Mouse (Mus musculus) T-helper 1 cell (primary cell): Measurements from ENCODE around the gene Zmat1.
"Not testable (repeated sequence)": the region's sequence is repeated elsewhere in the genome, so short reads cannot be mapped to it uniquely, and the experiment has no call there.

Source experiments
- in situ Hi-C: fragments of 300-600 bp; cut with MboI, MseI; formaldehyde crosslinking; loops from one replicate; pipeline ENCODE4 v1.15.1; 2025; ENCODE audit warnings: high pct_unique_total_duplicates

The Zmat1 gene

GRCm38 (mm10) chrX:135008720-135009470 is at the start of gene Zmat1:
Gene Zmat1 (minus strand): TSS chrX:135009209.
- in situ Hi-C loops = no loop called here

DNA sequence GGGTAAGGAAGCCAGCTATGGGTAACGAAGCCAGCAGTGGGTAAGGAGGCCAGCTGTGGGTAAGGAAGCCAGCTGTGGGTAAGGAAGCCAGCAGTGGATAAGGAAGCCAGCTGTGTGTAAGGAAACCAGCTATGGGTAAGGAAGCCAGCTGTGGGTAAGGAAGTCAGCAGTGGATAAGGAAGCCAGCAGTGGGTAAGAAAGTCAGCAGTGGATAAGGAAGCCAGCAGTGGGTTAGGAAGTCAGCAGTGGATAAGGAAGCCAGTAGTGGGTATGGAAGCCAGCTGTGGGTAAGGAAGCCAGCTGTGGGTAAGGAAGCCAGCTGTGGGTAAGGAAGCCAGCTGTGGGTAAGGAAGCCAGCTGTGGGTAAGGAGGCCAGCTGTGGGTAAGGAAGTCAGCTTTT is 44.9 kb upstream of the Zmat1 start:
- in situ Hi-C loops = not testable (repeated sequence)

- in situ Hi-C loops = no loop called here
Measured at GRCm38 (mm10) chrX:135035962-135036375, 27.0 kb upstream of the Zmat1 start.

- in situ Hi-C loops = no loop called here
Measured at GRCm38 (mm10) chrX:135025135-135025534, 16.1 kb upstream of the Zmat1 start.

GRCm38 (mm10) chrX:135011381-135011780 is 2.4 kb upstream of the Zmat1 start:
- in situ Hi-C loops = no loop called here

- in situ Hi-C loops = no loop called here
Measured at GRCm38 (mm10) chrX:135009471-135009815, 434 bp upstream of the Zmat1 start.

DNA sequence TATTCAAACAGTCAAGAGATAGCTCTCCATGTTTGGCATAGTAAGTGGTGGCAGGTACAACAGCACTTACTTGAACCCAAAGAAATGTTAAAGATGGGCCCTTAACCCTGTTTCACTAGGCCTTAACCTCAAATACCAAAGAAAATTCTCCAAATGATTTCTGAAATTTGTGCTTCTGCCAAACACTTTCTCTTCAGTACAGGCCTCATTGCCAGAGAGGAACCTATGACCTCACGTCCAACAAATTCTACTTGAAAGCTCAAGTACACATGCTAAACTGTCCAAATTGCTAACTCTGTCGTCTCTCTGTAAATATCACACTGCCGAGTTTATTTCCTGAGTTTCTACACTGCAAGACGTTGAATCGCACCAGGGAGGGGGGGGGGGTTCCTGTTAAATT is 988 bp downstream of the Zmat1 start:
- in situ Hi-C loops = no loop called here

DNA sequence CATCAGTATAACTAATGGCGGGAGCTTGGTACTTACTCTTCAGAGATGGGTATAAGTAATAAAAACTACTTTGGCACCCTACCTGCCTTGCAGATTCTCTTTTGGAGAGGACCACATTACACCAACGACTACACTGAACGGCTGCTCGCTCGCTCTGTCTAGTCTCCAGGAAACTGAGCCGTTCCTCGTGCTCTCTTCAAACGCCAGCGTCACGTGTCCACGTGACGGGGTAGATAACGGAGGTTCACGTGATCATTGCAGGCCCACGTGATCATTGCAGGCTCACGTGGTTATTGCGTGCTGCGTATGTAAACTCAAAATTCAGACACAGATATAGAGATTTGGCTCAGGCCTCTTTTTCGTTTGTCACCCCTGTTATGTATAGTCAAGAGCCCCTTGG is 44.5 kb downstream of the Zmat1 start, which contains the start of gene Nxf2:
Gene Nxf2 (minus strand): TSS at position 209 of the 400 bp plus-strand sequence.
- in situ Hi-C loops = no loop called here

DNA sequence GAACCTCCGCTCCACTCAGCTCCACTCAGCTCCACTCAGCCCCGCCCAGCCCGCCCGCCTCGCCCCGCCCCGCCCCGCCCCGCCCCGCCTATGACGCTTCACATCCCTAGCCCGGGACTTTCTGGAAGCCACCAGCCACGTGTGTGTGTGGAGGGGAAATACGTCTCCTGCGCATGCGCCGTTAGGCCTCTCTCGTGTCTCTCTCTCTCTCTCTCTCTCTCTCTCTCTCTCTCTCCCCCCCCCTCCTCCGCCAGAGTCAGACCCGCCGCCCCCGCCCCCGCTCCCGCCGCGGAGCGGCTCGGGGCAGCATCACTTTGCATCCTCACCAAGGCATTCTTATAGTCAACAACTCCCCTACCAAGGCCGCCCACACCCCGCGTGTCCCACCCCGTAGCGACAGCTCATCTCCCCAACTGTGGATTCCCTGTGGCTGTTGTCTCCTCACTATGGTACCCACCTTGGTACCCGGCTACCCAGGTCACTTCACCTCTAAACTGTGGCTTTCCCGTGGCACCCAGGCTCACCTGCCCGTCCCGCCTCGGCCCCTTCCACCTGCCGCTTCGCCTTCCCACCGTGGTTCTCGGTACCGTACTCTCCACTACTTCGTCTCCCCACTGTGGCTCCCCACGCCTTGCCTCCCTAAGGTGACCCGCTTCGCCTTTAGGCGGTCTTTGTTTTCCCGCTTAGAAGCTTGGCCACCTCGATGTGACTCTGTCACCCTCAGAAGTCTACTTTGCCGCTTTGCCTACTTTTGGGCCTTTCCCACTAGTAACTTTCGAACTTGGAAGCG is 45.5 kb downstream of the Zmat1 start:
- in situ Hi-C loops = no loop called here

GRCm38 (mm10) chrX:134930361-134930760 is 78.6 kb downstream of the Zmat1 start:
- in situ Hi-C loops = no loop called here

- in situ Hi-C loops = loop anchor here (5.0 kb wide), 1 partner anchor 203 kb away; no protein-coding TSS in a partner anchor
Measured at GRCm38 (mm10) chrX:134929927-134930326, 79.1 kb downstream of the Zmat1 start.

DNA sequence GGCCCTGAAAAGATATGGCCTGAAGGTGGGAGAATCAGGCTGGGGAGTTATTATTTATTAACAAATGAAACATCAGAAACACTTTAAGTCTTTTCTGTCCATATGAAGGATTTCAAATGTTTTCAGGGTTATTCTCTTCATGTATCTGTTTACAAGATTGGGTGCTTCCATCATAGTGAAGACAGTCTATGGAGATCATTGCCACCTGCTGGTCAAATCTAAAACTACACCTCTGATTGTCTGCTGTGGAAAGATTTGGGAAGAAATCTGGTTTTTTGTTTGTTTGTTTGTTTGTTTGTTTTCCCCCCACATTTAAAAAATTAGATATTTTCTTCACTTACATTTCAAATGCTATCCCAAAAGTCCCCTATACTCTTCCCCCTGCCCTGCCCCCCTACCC is 84.0 kb downstream of the Zmat1 start:
- in situ Hi-C loops = loop anchor here (5.0 kb wide), 1 partner anchor 198 kb away; no protein-coding TSS in a partner anchor

GRCm38 (mm10) chrX:134923675-134924424 is 85.2 kb downstream of the Zmat1 start:
- in situ Hi-C loops = no loop called here
